Mouse (Mus musculus) CH12.LX (cell line): Measurements from ENCODE around the gene Srgn. TPM values are rescaled to one million over a fixed set of nuclear protein-coding genes. Genes with fewer than 3 reads are reported as not detected.

ENCODE experiments used
- DNase-seq: peaks from one replicate; pipeline ENCODE4 v3.0.0-alpha.2; 2013; ENCODE audit errors: extremely low read depth
- H3K27ac ChIP-seq: 2 replicates; pipeline ENCODE4 v1.5.1; 2012; ENCODE audit warnings: low read depth, mild to moderate bottlenecking, control low read depth, moderate library complexity; ENCODE audit not compliant: insufficient read depth
- H3K27me3 ChIP-seq: replicated peaks from 2 replicates; pipeline ENCODE3; 2012; ENCODE audit warnings: inconsistent platforms
- H3K36me3 ChIP-seq, 2 experiments: replicated peaks in 1 of 2; 2 replicates each; pipeline versions ENCODE3 to v1.6.1; 2012; ENCODE audit warnings: inconsistent platforms in 1 of 2, low read length in 1 of 2, mild to moderate bottlenecking in 1 of 2, mixed read lengths in 1 of 2, moderate library complexity in 1 of 2; ENCODE audit not compliant: control insufficient read depth in 1 of 2, insufficient read depth in 1 of 2
- H3K4me1 ChIP-seq, 2 experiments: 2 replicates each; pipeline ENCODE4 v1.6.1; 2012; ENCODE audit warnings: inconsistent platforms in 1 of 2, moderate library complexity in 1 of 2; ENCODE audit not compliant: insufficient read depth in 2 of 2, control insufficient read depth in 1 of 2
- H3K4me2 ChIP-seq: 2 replicates; pipeline ENCODE4 v1.6.1; 2012; ENCODE audit warnings: low read depth, mild to moderate bottlenecking, control low read depth; ENCODE audit not compliant: poor library complexity, insufficient read depth, severe bottlenecking
- H3K4me3 ChIP-seq, 3 experiments: fragments of 150-350 bp in 1 of 3; sonication (generic) in 1 of 3; replicated peaks in 1 of 3; 2 replicates each; pipeline versions ENCODE3 to v1.5.1; 2011 to 2012; ENCODE audit warnings: low read depth in 2 of 3, low read length in 2 of 3, mild to moderate bottlenecking in 2 of 3, moderate library complexity in 2 of 3, control low read depth in 1 of 3, improper control_type of control experiment in 1 of 3, inconsistent platforms in 1 of 3, mixed read lengths in 1 of 3; ENCODE audit not compliant: poor library complexity in 1 of 3
- H3K79me2 ChIP-seq: replicated peaks from 2 replicates; pipeline ENCODE4 v1.6.1; 2012; ENCODE audit warnings: mild to moderate bottlenecking, moderate library complexity; ENCODE audit not compliant: control insufficient read depth, poor library complexity, insufficient read depth, severe bottlenecking; ENCODE audit errors: extremely low read depth
- H3K9ac ChIP-seq: 2 replicates; pipeline ENCODE4 v1.6.1; 2012; ENCODE audit warnings: low read depth, mild to moderate bottlenecking, control low read depth, moderate library complexity; ENCODE audit not compliant: insufficient read depth
- H3K9me3 ChIP-seq: replicated peaks from 2 replicates; pipeline ENCODE3; 2012; ENCODE audit warnings: low read length, inconsistent platforms, mixed read lengths
- CHD2 ChIP-seq: IDR thresholded peaks from 2 replicates; pipeline ENCODE4 v1.6.1; 2011; ENCODE audit warnings: low read length, improper control_type of control experiment
- CTCF ChIP-seq, 2 experiments: IDR thresholded peaks in 1 of 2; conservative IDR thresholded peaks in 1 of 2; 2 replicates each; pipeline ENCODE4 v1.5.1; 2011 to 2012; ENCODE audit warnings: low read depth in 2 of 2, low read length in 2 of 2, improper control_type of control experiment in 1 of 2, inconsistent platforms in 1 of 2, mild to moderate bottlenecking in 1 of 2, moderate library complexity in 1 of 2
- E2F4 ChIP-seq: IDR thresholded peaks from 2 replicates; pipeline ENCODE4 v1.6.1; 2011; ENCODE audit warnings: low read depth, low read length, improper control_type of control experiment; ENCODE audit not compliant: insufficient replicate concordance
- EP300 ChIP-seq: IDR thresholded peaks from 2 replicates; pipeline ENCODE4 v1.6.1; 2011; ENCODE audit warnings: low read length, improper control_type of control experiment
- ETS1 ChIP-seq: conservative IDR thresholded peaks from 2 replicates; pipeline ENCODE4 v1.6.1; 2012; ENCODE audit warnings: low read depth, mild to moderate bottlenecking, inconsistent platforms, low read length, improper control_type of control experiment, moderate library complexity
- GABPA ChIP-seq: IDR thresholded peaks from 2 replicates; pipeline ENCODE4 v1.6.1; 2012; ENCODE audit warnings: low read depth, low read length, improper control_type of control experiment, inconsistent platforms; ENCODE audit not compliant: insufficient replicate concordance
- HCFC1 ChIP-seq: IDR thresholded peaks from 2 replicates; pipeline ENCODE4 v1.6.1; 2012; ENCODE audit warnings: low read depth, mild to moderate bottlenecking, inconsistent platforms, low read length, improper control_type of control experiment
- IRF4 ChIP-seq: IDR thresholded peaks from 2 replicates; pipeline ENCODE4 v1.6.1; 2014; ENCODE audit warnings: low read depth, mild to moderate bottlenecking, inconsistent platforms, low read length, improper control_type of control experiment
- JUND ChIP-seq: conservative IDR thresholded peaks from 2 replicates; pipeline ENCODE4 v1.6.1; 2011; ENCODE audit warnings: low read depth, low read length, improper control_type of control experiment
- MAX ChIP-seq: IDR thresholded peaks from 2 replicates; pipeline ENCODE4 v1.6.1; 2011; ENCODE audit warnings: low read length, improper control_type of control experiment
- MEF2A ChIP-seq: IDR thresholded peaks from 2 replicates; pipeline ENCODE4 v1.6.1; 2014; ENCODE audit warnings: low read depth, mild to moderate bottlenecking, inconsistent platforms, low read length, improper control_type of control experiment, borderline replicate concordance
- MYC ChIP-seq: IDR thresholded peaks from 2 replicates; pipeline ENCODE4 v1.6.1; 2011; ENCODE audit warnings: low read depth, mild to moderate bottlenecking, improper control_type of control experiment, low read length
- NRF1 ChIP-seq: IDR thresholded peaks from 2 replicates; pipeline ENCODE4 v1.6.1; 2014; ENCODE audit warnings: low read depth, mild to moderate bottlenecking, inconsistent platforms, low read length, improper control_type of control experiment, moderate library complexity
- PAX5 ChIP-seq: IDR thresholded peaks from 2 replicates; pipeline ENCODE4 v1.6.1; 2012; ENCODE audit warnings: low read length, inconsistent platforms, mixed read lengths
- RAD21 ChIP-seq: IDR thresholded peaks from 2 replicates; pipeline ENCODE4 v1.6.1; 2011; ENCODE audit warnings: low read depth, mild to moderate bottlenecking, low read length, improper control_type of control experiment, moderate library complexity
- SIN3A ChIP-seq: IDR thresholded peaks from 2 replicates; pipeline ENCODE4 v1.6.1; 2012; ENCODE audit warnings: low read length, improper control_type of control experiment, inconsistent platforms
- SMC3 ChIP-seq: IDR thresholded peaks from 2 replicates; pipeline ENCODE4 v1.6.1; 2011; ENCODE audit warnings: low read depth, low read length, improper control_type of control experiment
- TCF12 ChIP-seq: IDR thresholded peaks from 2 replicates; pipeline ENCODE4 v1.6.1; 2014; ENCODE audit warnings: low read depth, mild to moderate bottlenecking, inconsistent platforms, low read length, improper control_type of control experiment
- UBTF ChIP-seq: IDR thresholded peaks from 2 replicates; pipeline ENCODE4 v1.6.1; 2012; ENCODE audit warnings: low read depth, mild to moderate bottlenecking, inconsistent platforms, low read length, improper control_type of control experiment, moderate library complexity
- ZC3H11A ChIP-seq: IDR thresholded peaks from 2 replicates; pipeline ENCODE4 v1.6.1; 2012; ENCODE audit warnings: low read depth, mild to moderate bottlenecking, inconsistent platforms, low read length, improper control_type of control experiment
- dilution Hi-C: fragments of 300-500 bp; cut with MboI; formaldehyde crosslinking; loops from 2 replicates; pipeline ENCODE4 v1.14.3; 2020; ENCODE audit warnings: low sequenced_read_pairs; ENCODE audit not compliant: extremely low pct_unique_long_range_greater_than_20kb, extremely low pct_ligation_motif_present
- in situ Hi-C: fragments of 300-500 bp; cut with MboI; formaldehyde crosslinking; loops from 3 replicates; pipeline ENCODE4 v1.14.3; 2019; ENCODE audit warnings: low sequenced_read_pairs, low pct_ligation_motif_present, low pct_unique_long_range_greater_than_20kb, mixed read lengths
- polyA plus RNA-seq: library from polyadenylated mRNA; unstranded; fragments of >175 nt; gene quantifications from 2 replicates; pipeline ENCODE4 v1.2.1, GENCODE M21; 2012; ENCODE audit warnings: low read depth; ENCODE audit not compliant: insufficient read length
- total RNA-seq, 2 experiments: library from RNA; depleted of rRNA; stranded (reverse); fragments of 300-350 nt in 1 of 2; fragments of >200 nt in 1 of 2; gene quantifications; 2 replicates each; pipeline ENCODE4 v1.2.3; 2012 to 2014

The Srgn gene
- total and polyA plus RNA-seq, 3 experiments, result 189 to 519 (median 516) TPM

- no peaks in the 10 kb centered on the region for H3K9me3 ChIP-seq
- H3K27me3 ChIP-seq, result no peaks in the 10 kb centered on the region
- no peaks in the 10 kb centered on the region for H3K79me2 ChIP-seq
- H3K36me3 ChIP-seq, result peaks cover 15 to 42% of the 10 kb centered on the region in 2 experiments
- dilution Hi-C loops, result no loop called here
- TF ChIP-seq IRF4, result no peak
- no peak for TF ChIP-seq SMC3
- no peak for TF ChIP-seq ETS1
- in situ Hi-C loops, result no loop called here
- H3K4me1 ChIP-seq, result peaks cover 3 to 15% of the 10 kb centered on the region in 2 experiments; a peak in 3 of 4 replicates
- DNase-seq, result no peak
- no peak overlapping the region for H3K9ac ChIP-seq
- no peak overlapping the region for H3K4me2 ChIP-seq
- no peak overlapping the region for H3K4me3 ChIP-seq
- no peak overlapping the region for H3K27ac ChIP-seq
These were observed 29.3 kb upstream of the Srgn start for GRCm38 (mm10) chr10:62556558-62556901.

GRCm38 (mm10) chr10:62555705-62556557 is 28.7 kb upstream of the Srgn start:
- Histone ChIP-seq H3K36me3 (peaks cover 12 to 39% of the 10 kb centered on the region in 2 experiments), H3K9ac (no peak overlapping the region), H3K4me1 (peaks cover 3 to 15% of the 10 kb centered on the region in 2 experiments; a peak in 3 of 4 replicates), H3K4me2 (no peak overlapping the region), H3K79me2 (no peaks in the 10 kb centered on the region), H3K9me3 (no peaks in the 10 kb centered on the region), H3K27ac (no peak overlapping the region), H3K4me3 (no peak overlapping the region), H3K27me3 (no peaks in the 10 kb centered on the region)
- DNase-seq, result no peak
- dilution Hi-C loops (no loop called here), in situ Hi-C loops (no loop called here)
- TF ChIP-seq NRF1, result no peak
- TF ChIP-seq PAX5, result no peak
- TF ChIP-seq JUND, result no peak
- TF ChIP-seq E2F4, result no peak
- no peak for TF ChIP-seq TCF12
- no peak for TF ChIP-seq HCFC1
- TF ChIP-seq CTCF (conservative IDR thresholded peaks at IDR 0.05 in 1 of 2, IDR thresholded peaks at IDR 0.05 in 1 of 2; ENCODE audit: low read depth in 2 of 2, low read length in 2 of 2), result peak in 1 of 2 experiments; percentile 56; a peak in 2 of 4 replicates
- TF ChIP-seq MYC, result no peak
- no peak for TF ChIP-seq MEF2A
- TF ChIP-seq UBTF, result no peak
- TF ChIP-seq RAD21, result peak; percentile 28
- TF ChIP-seq MAX, result no peak
- TF ChIP-seq ZC3H11A, result no peak
- TF ChIP-seq ETS1, result no peak
- no peak for TF ChIP-seq CHD2
- TF ChIP-seq SMC3, result peak; percentile 38
- no peak for TF ChIP-seq SIN3A
- TF ChIP-seq GABPA, result no peak
- TF ChIP-seq EP300, result no peak
